Mouse (Mus musculus) CD8-positive naive resting alpha-beta T cell, adult 2 months (primary cell): ENCODE data around the gene Rai1.

Experiments
- DNase-seq, 2 experiments: peaks; one replicate each; pipeline ENCODE4 v3.0.0; 2022; ENCODE audit warnings: low read depth in 2 of 2, low spot score in 2 of 2

The Rai1 gene

GRCm38 (mm10) chr11:60104810-60105592 lies at the start of gene Rai1:
TSS of gene Rai1 (plus strand) at chr11:60105013.
- DNase-seq, result peak; percentile 94

GRCm38 (mm10) chr11:60056520-60056919 lies 48.3 kb upstream of the Rai1 start:
- DNase-seq, result no peak

GRCm38 (mm10) chr11:60057987-60058386 lies 46.8 kb upstream of the Rai1 start:
- DNase-seq, result no peak

- no peak for DNase-seq
Measured at GRCm38 (mm10) chr11:60058441-60058840, 46.4 kb upstream of the Rai1 start.

DNA sequence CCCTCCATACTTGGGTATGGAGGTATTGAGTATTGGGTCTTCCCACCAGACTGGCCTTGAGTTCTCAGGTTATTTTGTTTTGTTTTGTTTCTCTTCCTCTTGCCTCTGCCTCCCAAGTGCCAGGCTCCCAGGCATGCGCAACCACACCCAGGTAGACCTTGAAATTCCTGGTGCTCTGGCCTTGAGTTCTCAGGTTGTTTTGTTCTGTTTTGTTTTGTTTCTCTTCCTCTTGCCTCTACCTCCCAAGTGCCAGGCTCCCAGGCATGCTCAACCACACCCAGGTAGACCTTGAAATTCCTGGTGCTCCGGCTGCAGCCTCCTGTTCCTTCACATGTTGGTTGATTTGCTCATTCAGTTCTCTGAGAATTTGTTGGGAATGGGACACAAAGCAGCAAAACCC lies 44.8 kb upstream of the Rai1 start:
- no peak for DNase-seq

GRCm38 (mm10) chr11:60061504-60062006 lies 43.3 kb upstream of the Rai1 start:
- no peak for DNase-seq

- no peak for DNase-seq
Measured at GRCm38 (mm10) chr11:60065267-60065666, 39.5 kb upstream of the Rai1 start.

GRCm38 (mm10) chr11:60067646-60068045 lies 37.2 kb upstream of the Rai1 start:
- DNase-seq, result no peak

DNA sequence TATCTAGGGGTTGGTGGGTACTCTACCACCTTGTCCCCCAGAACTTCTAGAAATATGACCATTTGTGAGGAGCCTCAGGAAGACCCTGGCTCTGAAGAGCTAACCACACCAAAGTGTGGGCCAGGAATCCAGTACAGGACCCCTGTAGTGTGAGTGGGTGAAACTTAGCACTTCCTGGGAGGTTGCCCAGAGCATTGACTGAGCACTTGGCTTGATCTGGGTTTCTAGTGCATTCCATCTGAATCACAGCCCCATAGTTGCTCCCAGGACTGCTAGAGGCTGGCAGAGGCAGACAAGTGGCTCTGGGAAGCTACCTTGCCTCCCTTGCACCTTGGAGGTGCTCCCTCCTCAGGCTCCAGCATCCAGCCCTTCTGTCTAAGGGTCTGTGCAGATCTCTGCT lies 36.2 kb upstream of the Rai1 start:
- no peak for DNase-seq

- DNase-seq, result peak; percentile 30 to 57
Measured at GRCm38 (mm10) chr11:60070599-60070998, 34.2 kb upstream of the Rai1 start.

DNA sequence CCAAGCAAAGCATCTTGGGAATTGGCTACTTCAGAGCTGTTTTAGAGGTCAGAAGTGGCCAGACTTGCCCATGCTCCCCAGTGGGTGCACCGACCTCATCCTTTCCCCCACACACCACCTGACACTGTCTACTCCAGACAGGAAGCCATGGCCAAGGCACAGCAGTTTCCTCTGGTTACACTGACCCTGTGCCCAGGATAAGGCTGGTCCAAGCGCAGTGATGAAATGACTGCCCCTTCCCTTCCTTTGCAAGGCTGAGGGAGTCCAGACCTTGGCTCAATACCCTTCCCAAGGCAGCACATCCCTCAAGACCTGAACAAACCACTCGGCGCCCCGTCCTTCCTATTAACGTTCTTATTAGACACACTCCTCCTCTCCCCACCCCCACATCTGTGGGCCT lies 33.6 kb upstream of the Rai1 start:
- DNase-seq, result no peak

DNA sequence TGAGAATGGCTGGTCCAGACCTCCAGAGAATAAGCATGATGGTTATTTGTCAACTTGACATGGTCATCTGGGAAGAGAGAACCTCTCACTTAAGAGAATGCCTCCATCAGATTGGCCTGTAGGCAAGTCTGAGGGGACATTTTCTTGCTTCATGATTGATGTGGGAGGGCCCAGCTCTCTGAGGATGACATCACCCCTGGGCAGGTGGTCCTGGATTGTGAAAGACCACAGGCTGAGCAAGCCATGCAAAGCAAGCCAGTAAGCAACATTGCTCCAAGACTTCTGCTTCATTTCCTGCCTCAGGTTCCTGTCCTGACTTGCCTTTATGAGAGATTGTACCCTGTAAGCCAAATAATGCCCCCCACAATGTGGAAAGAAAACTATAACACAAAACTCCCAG lies 31.7 kb upstream of the Rai1 start:
- no peak for DNase-seq

DNA sequence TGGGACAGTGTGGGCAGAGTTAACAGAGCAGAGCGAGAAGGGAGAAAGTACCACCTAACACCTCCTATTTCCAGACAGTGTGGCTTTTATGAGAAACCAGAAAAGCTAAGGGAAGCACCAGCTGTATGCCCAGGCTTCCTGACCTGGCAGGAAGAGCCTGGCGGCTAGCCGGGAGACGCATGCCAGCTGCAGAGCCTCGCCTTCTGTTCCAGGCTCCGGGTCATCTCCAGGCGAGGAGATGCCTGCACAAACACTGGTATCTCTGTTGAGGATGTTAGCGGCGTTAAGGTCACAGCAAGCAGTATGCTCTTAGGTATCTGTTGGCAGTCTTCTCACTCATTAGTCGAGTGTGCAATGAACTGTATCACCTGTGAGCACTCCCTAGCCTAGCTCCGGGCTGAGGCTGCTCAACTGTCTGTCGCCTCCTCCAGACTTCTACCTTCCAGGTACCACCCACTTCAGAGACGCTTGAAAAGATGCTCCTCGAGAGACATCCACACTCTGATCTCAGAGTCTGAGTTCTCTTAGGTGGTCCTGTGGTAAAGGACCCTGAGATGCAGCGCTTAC lies 30.8 kb upstream of the Rai1 start:
- no peak for DNase-seq

GRCm38 (mm10) chr11:60076183-60076582 lies 28.6 kb upstream of the Rai1 start:
- no peak for DNase-seq

- DNase-seq, result peak; percentile 60 to 74
Measured at GRCm38 (mm10) chr11:60076790-60077189, 28.0 kb upstream of the Rai1 start.

GRCm38 (mm10) chr11:60084589-60084988 lies 20.2 kb upstream of the Rai1 start:
- peak; percentile 63 to 68 for DNase-seq

GRCm38 (mm10) chr11:60086676-60087075 lies 18.1 kb upstream of the Rai1 start:
- no peak for DNase-seq

- DNase-seq, result no peak
Measured at GRCm38 (mm10) chr11:60088947-60089346, 15.9 kb upstream of the Rai1 start.

DNA sequence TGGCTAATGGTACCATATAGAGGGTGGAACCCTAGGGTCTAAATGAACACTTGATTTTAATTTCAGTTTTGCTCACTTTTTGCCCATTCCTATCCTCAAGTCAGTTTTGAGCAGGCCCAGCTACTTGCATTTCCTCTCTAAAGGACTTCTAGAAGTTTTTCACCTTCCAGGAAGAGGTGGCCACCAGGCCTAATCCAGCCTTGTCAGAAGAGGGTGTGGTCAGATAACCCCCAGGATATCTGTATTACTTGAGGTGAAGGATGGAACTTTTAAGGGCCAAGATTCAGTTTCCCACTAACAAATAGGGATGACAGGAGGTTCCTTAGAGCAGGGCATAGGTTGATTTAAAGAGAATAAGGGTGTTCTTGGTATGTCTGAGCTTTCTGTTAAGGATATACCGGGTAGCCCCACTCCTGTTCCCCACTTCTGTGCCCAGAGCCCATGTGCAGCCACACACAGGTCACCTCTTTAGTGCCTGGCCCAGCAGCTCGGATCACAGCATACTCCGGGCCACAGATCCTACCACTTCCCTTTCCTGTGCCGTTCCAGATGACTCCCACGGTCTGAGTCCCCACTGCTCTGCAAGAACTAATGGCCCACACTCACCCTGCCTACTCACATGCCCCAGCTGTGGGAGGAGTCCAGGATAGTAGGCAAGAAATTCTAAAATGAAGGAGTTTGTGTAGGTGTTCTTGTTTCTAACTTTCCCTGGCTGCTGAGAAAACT lies 14.0 kb upstream of the Rai1 start:
- DNase-seq, result no peak

DNA sequence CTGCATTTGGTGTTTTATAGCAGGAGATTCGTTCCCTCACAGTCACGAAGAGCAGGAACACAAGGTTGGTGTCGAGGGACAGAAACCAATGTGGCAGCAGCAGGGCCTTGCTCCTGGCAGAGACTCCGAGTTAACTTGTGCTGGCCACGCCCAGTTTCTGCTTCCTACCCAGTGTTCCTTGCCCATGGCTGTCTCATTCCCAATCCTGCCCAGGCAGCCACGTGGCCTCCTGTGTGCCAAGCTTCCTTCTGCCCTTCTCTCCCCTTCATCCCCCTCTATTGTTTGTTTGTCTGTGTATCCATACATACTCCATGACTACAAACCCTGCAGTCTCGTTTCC lies 13.4 kb upstream of the Rai1 start:
- DNase-seq, result no peak

DNA sequence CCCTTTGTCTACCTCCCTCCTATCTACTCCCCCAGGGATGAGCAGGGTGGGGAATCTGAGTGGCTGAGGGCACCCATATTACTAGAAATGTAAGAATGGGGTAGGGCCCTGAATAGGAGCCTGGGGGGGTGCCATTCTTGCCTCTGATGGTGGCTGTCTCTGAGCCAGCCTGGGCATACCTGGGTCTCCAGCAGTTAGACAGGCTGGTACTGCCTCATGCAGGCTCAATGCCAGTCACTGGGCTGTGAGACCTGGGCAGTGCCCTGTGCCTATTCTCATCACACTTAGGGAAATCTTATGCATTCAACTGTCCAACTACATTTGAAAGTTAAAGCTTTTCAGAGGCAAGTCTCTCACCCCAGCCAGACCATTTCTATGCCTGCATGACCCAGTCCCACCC lies 11.6 kb upstream of the Rai1 start:
- DNase-seq, result no peak

- DNase-seq, result no peak
Measured at GRCm38 (mm10) chr11:60093984-60094587, 10.7 kb upstream of the Rai1 start.
